Mouse (Mus musculus): ENCODE results near the gene Dnttip2.
A peak's percentile ranks its signal among the peaks of the same experiment; 100 is the strongest.

GRCm38 (mm10) chr3:122312078-122312477 lies 37.9 kb downstream of the Dnttip2 start:
- TF ChIP-seq MAX (IDR thresholded peaks at IDR 0.05) (peak; percentile 17), CTCF (IDR thresholded peaks at IDR 0.05; ENCODE audit: control insufficient read depth, insufficient read depth, insufficient read length) (peak; percentile 73), CEBPB (IDR thresholded peaks at IDR 0.05; ENCODE audit: low read depth) (no peak), MYOG (IDR thresholded peaks at IDR 0.05; ENCODE audit: control insufficient read depth, extremely low read depth, insufficient read length) (no peak), USF1 (IDR thresholded peaks at IDR 0.05; ENCODE audit: low read depth) (no peak), MYOD1 (IDR thresholded peaks at IDR 0.05; ENCODE audit: control insufficient read depth, insufficient read length, low read depth) (no peak)
